Mouse (Mus musculus) stomach, postnatal 0 days (tissue): ENCODE data around the gene Kcnh4.

Source experiments
- CTCF ChIP-seq: IDR thresholded peaks from 2 replicates; pipeline ENCODE4 v1.5.1; 2016; ENCODE audit warnings: antibody characterized with exemption, low read depth, mild to moderate bottlenecking, moderate library complexity
- EP300 ChIP-seq: optimal IDR thresholded peaks from 2 replicates; pipeline ENCODE3; 2016; ENCODE audit warnings: antibody characterized with exemption

DNA sequence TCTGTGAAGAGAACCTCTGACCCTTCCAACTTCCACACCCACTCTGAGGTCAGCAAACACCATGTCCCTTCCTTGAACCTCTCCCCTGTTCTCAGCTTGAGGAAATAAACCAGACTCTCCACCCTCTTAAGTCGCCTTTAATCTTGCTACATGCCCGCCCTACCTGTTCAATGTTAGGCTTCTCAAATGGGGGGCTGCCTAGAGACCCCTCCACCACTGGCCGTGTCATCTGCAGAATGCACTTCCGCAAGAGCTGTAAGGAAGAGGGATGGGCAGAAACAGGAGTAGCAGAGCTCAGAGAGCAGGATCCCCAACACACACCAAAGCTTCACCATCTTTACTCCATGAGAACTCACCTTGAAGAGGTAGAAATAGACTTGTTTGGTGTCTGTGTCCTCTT lies 48.8 kb downstream of the Kcnh4 start:
- TF ChIP-seq CTCF (no peak), EP300 (no peak)
